Mouse (Mus musculus) liver, embryonic 15.5 days (tissue): ENCODE measurements around the gene Gm9837. TPM values are rescaled to one million over a fixed set of nuclear protein-coding genes. Genes with fewer than 3 reads are reported as not detected.
"Not testable (repeated sequence)": the region's sequence is repeated elsewhere in the genome, so short reads cannot be mapped to it uniquely, and the experiment has no call there.

Experiments
- ATAC-seq: fragments of 200-750 bp; cut with Nextera tagmentation; 2 replicates; pipeline ENCODE4 v1.8.0; 2017; ENCODE audit warnings: moderate number of reproducible peaks, mild to moderate bottlenecking, moderate library complexity; ENCODE audit not compliant: insufficient read depth
- H3K27ac ChIP-seq: fragments of 300-500 bp; sonication (generic); replicated peaks from 2 replicates; pipeline ENCODE4 v1.5.1; 2015; ENCODE audit warnings: mild to moderate bottlenecking, inconsistent platforms
- H3K27me3 ChIP-seq: fragments of 300-500 bp; sonication (generic); 2 replicates; pipeline ENCODE4 v1.6.1; 2015; ENCODE audit warnings: mild to moderate bottlenecking, inconsistent platforms
- H3K36me3 ChIP-seq: fragments of 300-500 bp; sonication (generic); replicated peaks from 2 replicates; pipeline ENCODE4 v1.6.1; 2015; ENCODE audit warnings: moderate library complexity, mild to moderate bottlenecking, inconsistent platforms
- H3K4me1 ChIP-seq: fragments of 300-500 bp; sonication (generic); replicated peaks from 2 replicates; pipeline ENCODE4 v1.6.1; 2015; ENCODE audit warnings: inconsistent platforms
- H3K4me2 ChIP-seq: fragments of 300-500 bp; sonication (generic); 2 replicates; pipeline ENCODE4 v1.6.1; 2015; ENCODE audit warnings: moderate library complexity, mild to moderate bottlenecking, inconsistent platforms
- H3K4me3 ChIP-seq: fragments of 300-500 bp; sonication (generic); replicated peaks from 2 replicates; pipeline ENCODE4 v1.5.1; 2015; ENCODE audit warnings: mild to moderate bottlenecking, inconsistent platforms
- H3K9ac ChIP-seq: fragments of 300-500 bp; sonication (generic); 2 replicates; pipeline ENCODE4 v1.6.1; 2015; ENCODE audit warnings: moderate library complexity, mild to moderate bottlenecking, inconsistent platforms
- H3K9me3 ChIP-seq: fragments of 300-500 bp; sonication (generic); replicated peaks from 2 replicates; pipeline ENCODE4 v1.6.1; 2016; ENCODE audit warnings: inconsistent platforms
- WGBS: fragments of 180-500 bp; shearing (Covaris S2); methylation state at CpG from one replicate; pipeline ENCODE4 v1.1.7; 2015; ENCODE audit warnings: mixed read lengths; ENCODE audit not compliant: insufficient replicate concordance; 5-methylcytosine and 5-hydroxymethylcytosine counted together
- polyA plus RNA-seq: library from polyadenylated mRNA; unstranded; fragments of >200 nt; fragmentation: Nextera tagmentation; extraction: Ambion mirVana; gene quantifications from 2 replicates; pipeline ENCODE4 v1.2.1, GENCODE M21; 2015

Gene Gm9837
- polyA plus RNA-seq, 1 experiment from 2014 or later = not detected

- Histone ChIP-seq H3K4me3 (peak within 1 kb of the TSS; percentile 96), H3K9ac (peak within 1 kb of the TSS; percentile 87), H3K4me1 (peaks cover 48% of the 10 kb centered on the region), H3K9me3 (no peaks in the 10 kb centered on the region), H3K27me3 (no peaks in the 10 kb centered on the region), H3K4me2 (peak within 1 kb of the TSS; percentile 87), H3K27ac (peak within 1 kb of the TSS; percentile 90), H3K36me3 (peaks cover 14% of the 10 kb centered on the region)
- peak; percentile 87 for ATAC-seq
- WGBS = under 1% methylated on average over 44 of the region's 44 CpGs
Measured at GRCm38 (mm10) chr11:53430670-53431346, 39.5 kb downstream of the Gm9837 start, which contains the start of the genes Uqcrq and Gdf9. Uqcrq (minus strand) TSS chr11:53430831. Gdf9 (plus strand) TSS chr11:53431023.

DNA sequence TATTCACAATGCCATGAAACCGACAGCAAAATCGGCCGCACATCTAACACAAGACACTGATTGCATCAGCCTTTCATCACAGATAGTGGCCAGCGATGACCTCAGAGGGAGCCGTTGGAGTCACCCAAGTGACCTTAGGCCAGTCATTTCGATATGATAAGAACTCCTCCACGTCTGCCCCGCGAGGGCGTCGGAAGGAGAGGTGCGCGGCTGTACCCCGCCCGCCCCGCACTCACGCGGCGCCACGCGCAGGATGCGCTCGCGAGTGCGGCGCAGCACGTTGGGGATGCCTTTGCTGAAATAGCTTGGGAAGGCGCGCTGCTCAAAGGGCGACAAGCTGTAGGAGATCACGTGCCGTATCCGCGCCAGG lies 40.0 kb downstream of the Gm9837 start:
- H3K27ac ChIP-seq = peak overlapping the region; percentile 90
- no peaks in the 10 kb centered on the region for H3K9me3 ChIP-seq
- peak overlapping the region; percentile 87 for H3K4me2 ChIP-seq
- peaks cover 14% of the 10 kb centered on the region for H3K36me3 ChIP-seq
- H3K27me3 ChIP-seq = no peaks in the 10 kb centered on the region
- peaks cover 48% of the 10 kb centered on the region for H3K4me1 ChIP-seq
- peak overlapping the region; percentile 87 for H3K9ac ChIP-seq
- peak overlapping the region; percentile 96 for H3K4me3 ChIP-seq
- under 1% methylated on average over 34 of the region's 34 CpGs for WGBS
- peak; percentile 29 for ATAC-seq

DNA sequence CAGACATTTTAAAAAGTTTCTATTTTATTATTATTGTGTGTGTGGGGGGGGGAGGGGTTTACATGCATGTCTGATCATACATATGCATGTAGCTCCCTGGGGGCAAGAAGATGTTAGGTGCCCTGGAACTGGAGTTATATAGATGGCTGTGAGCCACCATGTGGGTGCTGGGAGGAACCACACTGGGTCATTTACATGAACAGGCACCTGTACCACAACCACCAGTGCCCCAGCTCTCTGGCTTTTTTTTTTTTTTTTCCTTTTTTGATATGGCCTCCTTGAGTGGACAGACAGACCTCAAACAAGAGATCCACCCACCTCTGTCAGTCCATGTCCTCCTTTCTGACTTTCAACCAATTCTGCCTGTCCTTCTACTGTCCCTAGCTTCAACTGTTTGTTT lies 41.1 kb downstream of the Gm9837 start:
- H3K4me2 ChIP-seq = peak overlapping the region; percentile 87
- H3K9ac ChIP-seq = no peak overlapping the region
- H3K27ac ChIP-seq = 0 out of 2 replicates have a peak overlapping the region, but pooled peaks have one; percentile 90
- H3K36me3 ChIP-seq = peaks cover 14% of the 10 kb centered on the region
- H3K27me3 ChIP-seq = no peaks in the 10 kb centered on the region
- ATAC-seq = no peak
- no peaks in the 10 kb centered on the region for H3K9me3 ChIP-seq
- H3K4me1 ChIP-seq = peaks cover 48% of the 10 kb centered on the region
- H3K4me3 ChIP-seq = peak overlapping the region; percentile 96

DNA sequence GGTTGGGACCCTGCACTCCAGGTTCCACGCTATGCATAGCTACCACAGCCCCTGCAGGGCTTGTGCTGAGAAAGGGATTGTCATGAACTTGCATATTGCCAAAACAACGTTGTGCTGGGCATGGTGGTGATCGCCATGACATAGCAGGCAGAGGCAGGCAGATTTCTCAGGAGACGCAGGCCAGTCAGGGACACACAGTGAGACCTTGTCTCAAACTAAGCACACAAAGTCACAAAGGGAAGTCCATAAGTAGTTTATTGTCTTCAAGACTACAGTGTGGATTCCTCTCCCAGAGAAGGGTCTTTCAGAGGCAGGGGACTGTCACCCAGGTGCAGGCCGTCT lies 41.6 kb downstream of the Gm9837 start:
- H3K9ac ChIP-seq = no peak overlapping the region
- H3K36me3 ChIP-seq = peaks cover 14% of the 10 kb centered on the region
- ATAC-seq = no peak
- no peak overlapping the region for H3K4me2 ChIP-seq
- no peak overlapping the region for H3K4me3 ChIP-seq
- WGBS = 82% methylated on average over 5 of the region's 5 CpGs
- peaks cover 47% of the 10 kb centered on the region for H3K4me1 ChIP-seq
- H3K27ac ChIP-seq = no peak overlapping the region
- no peaks in the 10 kb centered on the region for H3K27me3 ChIP-seq
- H3K9me3 ChIP-seq = no peaks in the 10 kb centered on the region

GRCm38 (mm10) chr11:53427993-53428715 lies 42.1 kb downstream of the Gm9837 start:
- Histone ChIP-seq H3K36me3 (peaks cover 14% of the 10 kb centered on the region), H3K27me3 (no peaks in the 10 kb centered on the region), H3K9me3 (no peaks in the 10 kb centered on the region), H3K27ac (no peak overlapping the region), H3K4me1 (peaks cover 41% of the 10 kb centered on the region), H3K4me2 (no peak overlapping the region), H3K9ac (no peak overlapping the region), H3K4me3 (no peak overlapping the region)
- ATAC-seq = no peak
- 68% methylated on average over 3 of the region's 3 CpGs for WGBS

DNA sequence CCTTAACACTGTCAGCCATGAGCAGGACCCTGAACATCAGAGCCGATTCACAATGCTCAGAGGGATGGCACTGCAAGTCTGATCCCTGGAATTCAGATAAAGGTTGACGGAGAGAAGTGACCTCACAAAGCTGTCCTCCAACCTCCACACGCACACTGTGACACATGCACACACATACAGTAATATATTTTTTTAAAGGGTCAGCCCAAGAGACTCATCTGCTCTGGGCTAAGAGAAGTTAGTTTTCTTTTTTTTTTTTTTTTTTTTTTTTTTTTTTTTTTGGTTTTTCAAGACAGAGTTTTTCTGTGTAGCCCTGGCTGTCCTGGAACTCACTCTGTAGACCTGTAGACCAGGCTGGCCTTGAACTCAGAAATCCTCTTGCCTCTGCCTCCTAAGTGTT lies 43.4 kb downstream of the Gm9837 start:
- not testable (repeated sequence) for H3K4me2 ChIP-seq, H3K27ac ChIP-seq, H3K9me3 ChIP-seq, H3K4me3 ChIP-seq, H3K9ac ChIP-seq, H3K27me3 ChIP-seq, ATAC-seq
- H3K4me1 ChIP-seq = peaks cover 29% of the 10 kb centered on the region
- peaks cover 14% of the 10 kb centered on the region for H3K36me3 ChIP-seq
- WGBS = 67% methylated on average over 3 of the region's 3 CpGs

GRCm38 (mm10) chr11:53425711-53426255 lies 44.5 kb downstream of the Gm9837 start:
- no peak overlapping the region for H3K4me2 ChIP-seq
- peak overlapping the region; percentile 12 for H3K27ac ChIP-seq
- H3K9me3 ChIP-seq = no peaks in the 10 kb centered on the region
- peaks cover 23% of the 10 kb centered on the region for H3K36me3 ChIP-seq
- no peaks in the 10 kb centered on the region for H3K27me3 ChIP-seq
- WGBS = 78% methylated on average over 6 of the region's 6 CpGs
- no peak overlapping the region for H3K4me3 ChIP-seq
- peaks cover 18% of the 10 kb centered on the region for H3K4me1 ChIP-seq
- no peak overlapping the region for H3K9ac ChIP-seq
- no peak for ATAC-seq

GRCm38 (mm10) chr11:53425251-53425650 lies 45.0 kb downstream of the Gm9837 start:
- H3K4me1 ChIP-seq = peaks cover 16% of the 10 kb centered on the region
- H3K36me3 ChIP-seq = peaks cover 24% of the 10 kb centered on the region
- H3K9me3 ChIP-seq = no peaks in the 10 kb centered on the region
- H3K27ac ChIP-seq = peak overlapping the region; percentile 12
- ATAC-seq = no peak
- H3K27me3 ChIP-seq = no peaks in the 10 kb centered on the region
- 54% methylated on average over 3 of the region's 3 CpGs for WGBS
- H3K4me3 ChIP-seq = no peak overlapping the region
- no peak overlapping the region for H3K9ac ChIP-seq
- H3K4me2 ChIP-seq = no peak overlapping the region

- no peak overlapping the region for H3K4me3 ChIP-seq
- no peak overlapping the region for H3K4me2 ChIP-seq
- no peak for ATAC-seq
- H3K4me1 ChIP-seq = peaks cover 12% of the 10 kb centered on the region
- no peak overlapping the region for H3K9ac ChIP-seq
- H3K9me3 ChIP-seq = no peaks in the 10 kb centered on the region
- no peak overlapping the region for H3K27ac ChIP-seq
- peaks cover 25% of the 10 kb centered on the region for H3K36me3 ChIP-seq
- 45% methylated on average over 2 of the region's 2 CpGs for WGBS
- H3K27me3 ChIP-seq = no peaks in the 10 kb centered on the region
Measured at GRCm38 (mm10) chr11:53424826-53425225, 45.5 kb downstream of the Gm9837 start.

DNA sequence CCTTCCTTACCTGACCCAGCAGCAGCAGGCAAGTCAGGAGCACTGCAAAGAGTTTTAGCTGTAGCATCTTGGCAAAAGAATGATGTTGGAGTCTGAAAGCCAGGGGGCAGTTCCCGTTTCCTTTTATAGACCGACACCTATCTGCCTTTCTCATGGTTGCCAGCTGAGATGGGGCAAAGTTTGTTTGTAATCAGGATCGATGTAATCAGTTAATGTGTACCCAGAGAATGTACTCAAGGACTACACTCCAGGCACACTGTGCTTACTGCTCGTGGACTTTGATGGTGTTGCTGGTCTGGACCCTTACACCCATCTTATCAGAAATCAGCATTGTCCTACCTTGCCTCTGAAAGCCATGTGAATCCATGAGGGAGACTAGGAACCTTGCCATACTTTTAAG lies 47.2 kb downstream of the Gm9837 start, which contains the start of gene Leap2:
Gene Leap2 (minus strand): TSS at position 135 of the 400 bp plus-strand sequence.
- peaks cover 14% of the 10 kb centered on the region for H3K36me3 ChIP-seq
- H3K9me3 ChIP-seq = no peaks in the 10 kb centered on the region
- peak within 1 kb of the TSS; percentile 31; the same call in 1 of the 2 replicates for H3K4me2 ChIP-seq
- WGBS = 59% methylated on average over 4 of the region's 4 CpGs
- peak within 1 kb of the TSS; percentile 43 for H3K4me3 ChIP-seq
- ATAC-seq = peak; percentile 74
- H3K4me1 ChIP-seq = no peaks in the 10 kb centered on the region
- H3K27ac ChIP-seq = peak within 1 kb of the TSS; percentile 63
- H3K9ac ChIP-seq = no peak within 1 kb of the TSS; the same call in 1 of the 2 replicates
- no peaks in the 10 kb centered on the region for H3K27me3 ChIP-seq
